Mouse (Mus musculus) kidney, postnatal 25 days (tissue): Measurements from ENCODE around the gene Acly.
"Not testable (repeated sequence)": the region's sequence is repeated elsewhere in the genome, so short reads cannot be mapped to it uniquely, and the experiment has no call there.

Experiments
- DNase-seq, 2 experiments: peaks; one replicate each; pipeline ENCODE4 v3.0.0; 2021; ENCODE audit warnings: mixed read lengths in 2 of 2

The Acly gene

GRCm38 (mm10) chr11:100544832-100545745 is 17.3 kb upstream of the Acly start, which contains the start of gene Ttc25:
Ttc25 (plus strand) TSS chr11:100545607.
- peak; percentile 92 to 96 for DNase-seq

- DNase-seq = no peak
These were observed 13.8 kb upstream of the Acly start for GRCm38 (mm10) chr11:100541577-100541976.

- DNase-seq = no peak
These were observed 13.2 kb upstream of the Acly start for GRCm38 (mm10) chr11:100540966-100541365.

- DNase-seq = no peak
These were observed 8.7 kb upstream of the Acly start for GRCm38 (mm10) chr11:100536466-100536865.

GRCm38 (mm10) chr11:100535996-100536395 is 8.2 kb upstream of the Acly start:
- no peak for DNase-seq

GRCm38 (mm10) chr11:100534821-100535220 is 7.0 kb upstream of the Acly start:
- DNase-seq = not testable (repeated sequence)

GRCm38 (mm10) chr11:100534411-100534810 is 6.6 kb upstream of the Acly start:
- DNase-seq = not testable (repeated sequence)

GRCm38 (mm10) chr11:100533871-100534270 is 6.1 kb upstream of the Acly start:
- no peak for DNase-seq

GRCm38 (mm10) chr11:100528375-100529165 is 770 bp upstream of the Acly start:
- no peak for DNase-seq

GRCm38 (mm10) chr11:100527066-100527457 is 738 bp downstream of the Acly start:
- DNase-seq = peak; percentile 66 to 82

- DNase-seq = no peak
These were observed 1.6 kb downstream of the Acly start for GRCm38 (mm10) chr11:100526052-100526816.

- DNase-seq = no peak
These were observed 2.7 kb downstream of the Acly start for GRCm38 (mm10) chr11:100524987-100525630.

- DNase-seq = no peak
These were observed 3.4 kb downstream of the Acly start for GRCm38 (mm10) chr11:100524358-100524757.

- DNase-seq = peak; percentile 70 to 92
These were observed 7.0 kb downstream of the Acly start for GRCm38 (mm10) chr11:100520838-100521237.

- peak; percentile 17 to 63 for DNase-seq
These were observed 8.6 kb downstream of the Acly start for GRCm38 (mm10) chr11:100519188-100519587.

GRCm38 (mm10) chr11:100518188-100518591 is 9.6 kb downstream of the Acly start:
- peak; percentile 76 to 92 for DNase-seq

GRCm38 (mm10) chr11:100516291-100516690 is 11.5 kb downstream of the Acly start:
- DNase-seq = peak in 1 of 2 experiments; percentile 46

GRCm38 (mm10) chr11:100515789-100516188 is 12.0 kb downstream of the Acly start:
- no peak for DNase-seq

GRCm38 (mm10) chr11:100515061-100515460 is 12.7 kb downstream of the Acly start:
- DNase-seq = peak; percentile 59 to 81

GRCm38 (mm10) chr11:100513716-100514115 is 14.1 kb downstream of the Acly start:
- no peak for DNase-seq

- peak in 1 of 2 experiments; percentile 56 for DNase-seq
These were observed 15.4 kb downstream of the Acly start for GRCm38 (mm10) chr11:100512384-100512783.

- DNase-seq = no peak
These were observed 17.2 kb downstream of the Acly start for GRCm38 (mm10) chr11:100510556-100510955.
